Mouse (Mus musculus): ENCODE data around the gene Mfsd11. TPM values are rescaled to one million over a fixed set of nuclear protein-coding genes. Genes with fewer than 3 reads are reported as not detected.
A peak's percentile ranks its signal among the peaks of the same experiment; 100 is the strongest.
"Not testable (repeated sequence)": the region's sequence is repeated elsewhere in the genome, so short reads cannot be mapped to it uniquely, and the experiment has no call there.

Gene Mfsd11
- polyA plus RNA-seq, 1 experiment from 2014 or later: 27.9 TPM

DNA sequence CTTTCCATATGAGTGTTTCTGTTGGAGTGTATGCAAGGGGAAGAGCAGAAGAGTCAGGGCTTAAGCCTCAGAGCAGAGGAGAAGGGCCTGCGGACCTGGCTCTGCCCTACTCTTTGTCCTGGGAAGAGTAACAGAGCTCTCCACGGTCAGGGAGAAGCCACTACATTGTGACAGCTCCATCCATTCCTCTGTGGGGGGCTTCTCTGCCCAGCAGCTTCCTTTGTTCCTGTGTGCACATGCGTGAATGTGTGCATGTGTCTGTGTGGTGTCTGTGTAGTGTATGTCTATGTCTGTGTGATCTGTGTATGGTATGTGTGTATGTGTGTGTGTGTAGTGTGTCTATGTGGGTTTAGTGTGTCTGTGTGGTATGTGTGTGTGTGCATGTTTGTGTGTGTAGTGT lies 43.2 kb downstream of the Mfsd11 start:
- no peak overlapping the region for H3K4me2 ChIP-seq (ENCODE audit: low read depth, low read length, severe bottlenecking)
- H3K9me3 ChIP-seq (ENCODE audit: control insufficient read depth, low read length): no peaks in the 10 kb centered on the region; the same call in 1 of the 2 replicates
- no peaks in the 10 kb centered on the region for H3K4me1 ChIP-seq (replicated peaks; ENCODE audit: control insufficient read depth, insufficient read depth, low read length)
- H3K27me3 ChIP-seq (ENCODE audit: control insufficient read depth, insufficient read depth, low read length): no peaks in the 10 kb centered on the region
- WGBS: 51% methylated on average over 3 of the region's 3 CpGs
- H3K27ac ChIP-seq (ENCODE audit: low read depth, low read length): no peak overlapping the region
- ATAC-seq (replicated peaks; ENCODE audit: low FRiP score) (no peak), DNase-seq (ENCODE audit: low spot score) (no peak)
- no peak overlapping the region for H3K4me3 ChIP-seq (ENCODE audit: low read depth, low read length)
- H3K36me3 ChIP-seq (ENCODE audit: control insufficient read depth, insufficient read depth, low read length): no peaks in the 10 kb centered on the region
- no peak overlapping the region for H3K9ac ChIP-seq (ENCODE audit: low read length)

DNA sequence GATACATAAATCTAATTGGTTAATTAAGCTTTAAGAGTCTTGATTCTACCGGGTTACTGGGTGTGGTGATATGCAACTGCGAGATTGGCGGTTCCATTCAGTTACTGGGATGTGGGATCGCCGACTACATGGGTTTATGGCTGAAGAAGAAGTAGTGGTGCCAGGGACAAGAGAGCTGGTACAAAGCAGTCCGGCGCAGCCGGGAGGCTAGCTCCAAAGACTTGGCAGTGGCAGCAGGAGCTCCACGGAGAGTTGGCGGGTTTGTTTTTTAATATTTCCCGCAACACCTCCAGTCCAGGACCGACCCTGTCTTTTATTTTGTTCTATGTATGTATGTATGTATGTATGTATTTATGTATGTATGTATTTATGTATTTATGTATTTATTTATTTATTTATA lies 47.0 kb downstream of the Mfsd11 start:
- Histone ChIP-seq H3K27me3 (ENCODE audit: control insufficient read depth, insufficient read depth, low read length) (no peaks in the 10 kb centered on the region), H3K4me1 (replicated peaks; ENCODE audit: control insufficient read depth, insufficient read depth, low read length) (no peaks in the 10 kb centered on the region), H3K36me3 (ENCODE audit: control insufficient read depth, insufficient read depth, low read length) (no peaks in the 10 kb centered on the region), H3K9me3 (ENCODE audit: control insufficient read depth, low read length) (no peaks in the 10 kb centered on the region), H3K4me3 (ENCODE audit: low read depth, low read length) (no peak overlapping the region), H3K27ac (ENCODE audit: low read depth, low read length) (no peak overlapping the region), H3K9ac (ENCODE audit: low read length) (no peak overlapping the region), H3K4me2 (ENCODE audit: low read depth, low read length, severe bottlenecking) (no peak overlapping the region)
- DNase-seq (ENCODE audit: low spot score) (no peak), ATAC-seq (replicated peaks; ENCODE audit: low FRiP score) (no peak)
- WGBS: 92% methylated on average over 12 of the region's 12 CpGs

DNA sequence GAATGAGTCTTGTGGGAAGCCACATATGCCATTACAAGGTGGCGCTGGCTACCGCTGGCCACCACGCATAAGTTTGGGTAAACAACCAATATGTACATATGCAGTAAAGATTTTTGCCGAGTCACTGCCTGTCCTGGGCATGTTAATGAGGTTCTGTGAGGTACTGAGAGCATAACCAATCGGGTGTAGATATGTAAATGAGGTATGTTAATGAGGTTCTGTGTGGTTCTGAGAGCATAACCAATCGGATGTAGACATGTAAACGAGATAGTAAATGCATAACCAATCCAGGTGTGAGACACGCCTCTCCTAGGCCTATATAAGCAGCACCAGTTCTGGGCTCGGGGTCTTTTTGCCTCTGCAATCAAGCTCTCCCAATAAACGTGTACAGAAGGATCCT lies 50.3 kb downstream of the Mfsd11 start:
- WGBS: 91% methylated on average over 10 of the region's 10 CpGs
- H3K4me2 ChIP-seq (ENCODE audit: low read depth, low read length, severe bottlenecking); H3K9me3 ChIP-seq (ENCODE audit: control insufficient read depth, low read length); H3K36me3 ChIP-seq (ENCODE audit: control insufficient read depth, insufficient read depth, low read length); DNase-seq (ENCODE audit: low spot score); H3K4me3 ChIP-seq (ENCODE audit: low read depth, low read length); H3K4me1 ChIP-seq (replicated peaks; ENCODE audit: control insufficient read depth, insufficient read depth, low read length); ATAC-seq (replicated peaks; ENCODE audit: low FRiP score); H3K27ac ChIP-seq (ENCODE audit: low read depth, low read length); H3K9ac ChIP-seq (ENCODE audit: low read length): not testable (repeated sequence)
- H3K27me3 ChIP-seq (ENCODE audit: control insufficient read depth, insufficient read depth, low read length): peaks cover 11% of the 10 kb centered on the region; the same call in 1 of the 2 replicates

DNA sequence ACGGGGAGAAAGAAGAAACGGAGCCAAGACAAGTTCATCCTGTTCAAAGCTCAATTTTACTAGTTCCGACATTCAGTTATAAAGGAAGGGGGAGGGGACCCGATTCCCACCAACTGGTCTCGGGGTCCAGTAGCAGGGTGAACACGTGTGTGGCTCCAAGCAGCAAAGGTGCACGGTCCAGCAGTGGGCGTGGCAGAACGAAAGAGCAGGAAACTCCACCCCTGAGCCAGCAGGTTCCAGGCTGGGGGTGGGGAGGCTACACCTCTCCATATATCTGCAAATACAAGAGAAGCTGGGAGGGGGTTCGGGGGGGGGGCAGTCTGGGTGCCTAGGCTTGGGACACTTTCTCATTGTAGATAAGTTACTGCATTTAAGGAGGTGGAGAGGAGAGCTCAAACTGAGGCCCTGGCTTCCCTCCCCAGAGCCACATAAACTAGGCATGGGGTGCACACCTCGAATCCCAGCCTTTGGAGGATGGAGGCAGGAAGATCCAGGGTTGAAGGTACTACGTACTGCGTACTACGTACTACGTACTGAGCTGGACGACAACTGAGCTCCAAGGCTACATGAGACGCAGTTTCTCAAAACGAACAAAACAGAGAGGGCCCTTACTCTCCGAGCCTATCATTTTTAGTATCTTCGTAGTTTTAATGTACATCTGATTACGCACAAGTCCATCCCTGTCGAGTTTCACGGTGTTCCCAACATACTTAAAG lies 53.7 kb downstream of the Mfsd11 start:
- Histone ChIP-seq H3K27ac (ENCODE audit: low read depth, low read length) (no peak overlapping the region), H3K36me3 (ENCODE audit: control insufficient read depth, insufficient read depth, low read length) (no peaks in the 10 kb centered on the region), H3K4me3 (ENCODE audit: low read depth, low read length) (peak overlapping the region; percentile 17), H3K9ac (ENCODE audit: low read length) (no peak overlapping the region), H3K4me2 (ENCODE audit: low read depth, low read length, severe bottlenecking) (peak overlapping the region; percentile 45), H3K27me3 (ENCODE audit: control insufficient read depth, insufficient read depth, low read length) (peaks cover 11% of the 10 kb centered on the region; the same call in 1 of the 2 replicates), H3K9me3 (ENCODE audit: control insufficient read depth, low read length) (no peaks in the 10 kb centered on the region), H3K4me1 (replicated peaks; ENCODE audit: control insufficient read depth, insufficient read depth, low read length) (peaks cover 2% of the 10 kb centered on the region; the same call in 1 of the 2 replicates)
- no peak for DNase-seq (ENCODE audit: low spot score)
- WGBS: 3% methylated on average over 23 of the region's 23 CpGs
- 0 out of 2 replicates have a peak, but pooled peaks have one; percentile 42 for ATAC-seq (replicated peaks; ENCODE audit: low FRiP score)

DNA sequence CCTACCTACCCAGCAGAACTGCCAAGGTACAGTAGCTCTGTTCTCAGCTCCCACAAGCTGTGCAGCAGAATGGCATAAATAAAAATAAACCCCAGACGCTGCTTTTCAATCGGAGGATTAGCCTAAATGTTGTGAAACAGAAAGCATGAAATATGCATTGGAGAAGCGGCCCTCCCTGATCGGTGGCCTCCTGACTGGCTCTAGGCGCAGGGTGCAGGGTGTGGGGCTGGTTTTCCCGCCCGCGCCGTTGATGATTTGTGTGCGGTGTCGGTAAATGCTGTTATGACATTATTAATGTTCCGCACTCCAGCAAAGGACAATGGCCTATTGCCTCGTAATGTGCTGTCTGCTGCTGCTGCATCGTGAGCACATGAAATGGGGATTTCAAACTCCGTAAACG lies 61.3 kb downstream of the Mfsd11 start:
- Histone ChIP-seq H3K4me1 (replicated peaks; ENCODE audit: control insufficient read depth, insufficient read depth, low read length) (no peaks in the 10 kb centered on the region), H3K27me3 (ENCODE audit: control insufficient read depth, insufficient read depth, low read length) (peaks cover 11% of the 10 kb centered on the region), H3K4me2 (ENCODE audit: low read depth, low read length, severe bottlenecking) (no peak overlapping the region), H3K4me3 (ENCODE audit: low read depth, low read length) (no peak overlapping the region), H3K9me3 (ENCODE audit: control insufficient read depth, low read length) (no peaks in the 10 kb centered on the region), H3K36me3 (ENCODE audit: control insufficient read depth, insufficient read depth, low read length) (no peaks in the 10 kb centered on the region), H3K9ac (ENCODE audit: low read length) (no peak overlapping the region), H3K27ac (ENCODE audit: low read depth, low read length) (no peak overlapping the region)
- ATAC-seq (replicated peaks; ENCODE audit: low FRiP score) (no peak), DNase-seq (ENCODE audit: low spot score) (no peak)
- WGBS: 79% methylated on average over 16 of the region's 16 CpGs

DNA sequence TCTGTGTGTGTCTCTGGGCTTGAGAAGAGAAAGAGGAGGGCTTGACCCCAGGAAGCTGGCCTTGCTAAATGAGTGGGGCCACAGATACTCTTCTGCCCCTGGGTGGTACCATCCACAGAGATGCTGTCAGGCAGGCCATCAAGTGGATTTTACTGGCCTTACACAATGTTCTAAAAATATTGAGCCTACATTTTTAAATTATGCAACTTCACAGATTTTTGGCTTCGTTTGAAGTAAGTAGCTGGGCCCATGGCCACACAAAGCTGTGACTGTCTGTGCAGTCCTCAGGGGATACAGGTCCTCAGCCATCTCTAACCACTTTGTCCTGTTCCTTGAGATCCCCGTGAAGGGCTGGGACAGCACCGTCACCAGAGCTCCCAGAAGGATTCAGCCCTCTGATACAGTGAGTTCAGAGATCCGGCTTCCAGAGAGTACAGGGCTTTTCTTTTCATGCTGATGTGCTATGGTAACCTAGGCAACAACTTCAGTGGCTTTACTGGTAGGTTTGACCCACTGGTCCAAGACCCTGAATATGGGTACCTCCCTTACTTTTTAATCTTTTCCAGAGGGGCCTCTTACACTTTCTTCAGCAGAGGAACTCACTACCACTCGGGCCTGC lies 62.1 kb downstream of the Mfsd11 start:
- Histone ChIP-seq H3K4me1 (replicated peaks; ENCODE audit: control insufficient read depth, insufficient read depth, low read length) (no peaks in the 10 kb centered on the region), H3K9me3 (ENCODE audit: control insufficient read depth, low read length) (no peaks in the 10 kb centered on the region), H3K27me3 (ENCODE audit: control insufficient read depth, insufficient read depth, low read length) (peaks cover 12% of the 10 kb centered on the region), H3K4me3 (ENCODE audit: low read depth, low read length) (no peak overlapping the region), H3K4me2 (ENCODE audit: low read depth, low read length, severe bottlenecking) (no peak overlapping the region), H3K27ac (ENCODE audit: low read depth, low read length) (no peak overlapping the region), H3K9ac (ENCODE audit: low read length) (no peak overlapping the region), H3K36me3 (ENCODE audit: control insufficient read depth, insufficient read depth, low read length) (no peaks in the 10 kb centered on the region)
- DNase-seq (ENCODE audit: low spot score) (no peak), ATAC-seq (replicated peaks; ENCODE audit: low FRiP score) (no peak)
- 60% methylated on average over 5 of the region's 5 CpGs for WGBS

DNA sequence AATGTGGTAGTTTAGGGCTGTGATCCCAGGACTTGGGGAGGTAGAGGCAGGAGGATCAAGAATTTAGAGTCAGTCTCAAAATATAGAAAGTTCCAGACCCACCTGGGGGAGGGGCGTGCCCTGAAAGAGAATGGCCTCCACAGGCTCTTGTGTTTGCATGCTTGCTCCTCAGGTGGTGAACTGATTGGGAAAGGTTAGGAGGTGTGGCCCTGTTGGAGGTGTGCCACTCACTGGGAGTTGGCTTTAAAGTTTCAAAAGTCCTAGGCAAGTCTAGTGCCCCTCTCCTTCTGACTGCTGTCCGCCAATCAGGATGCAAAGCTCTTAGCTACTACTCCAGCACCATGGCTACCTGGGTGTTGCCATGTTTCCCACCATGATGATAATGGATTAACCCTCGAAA lies 63.0 kb downstream of the Mfsd11 start:
- 89% methylated on average over 3 of the region's 3 CpGs for WGBS
- H3K27me3 ChIP-seq (ENCODE audit: control insufficient read depth, insufficient read depth, low read length): peaks cover 16% of the 10 kb centered on the region
- H3K4me1 ChIP-seq (replicated peaks; ENCODE audit: control insufficient read depth, insufficient read depth, low read length): peaks cover 2% of the 10 kb centered on the region; the same call in 1 of the 2 replicates
- ATAC-seq (replicated peaks; ENCODE audit: low FRiP score) (no peak), DNase-seq (ENCODE audit: low spot score) (no peak)
- no peaks in the 10 kb centered on the region for H3K36me3 ChIP-seq (ENCODE audit: control insufficient read depth, insufficient read depth, low read length)
- no peak overlapping the region for H3K4me2 ChIP-seq (ENCODE audit: low read depth, low read length, severe bottlenecking)
- H3K27ac ChIP-seq (ENCODE audit: low read depth, low read length): no peak overlapping the region
- H3K4me3 ChIP-seq (ENCODE audit: low read depth, low read length): no peak overlapping the region
- no peak overlapping the region for H3K9ac ChIP-seq (ENCODE audit: low read length)
- H3K9me3 ChIP-seq (ENCODE audit: control insufficient read depth, low read length): no peaks in the 10 kb centered on the region

DNA sequence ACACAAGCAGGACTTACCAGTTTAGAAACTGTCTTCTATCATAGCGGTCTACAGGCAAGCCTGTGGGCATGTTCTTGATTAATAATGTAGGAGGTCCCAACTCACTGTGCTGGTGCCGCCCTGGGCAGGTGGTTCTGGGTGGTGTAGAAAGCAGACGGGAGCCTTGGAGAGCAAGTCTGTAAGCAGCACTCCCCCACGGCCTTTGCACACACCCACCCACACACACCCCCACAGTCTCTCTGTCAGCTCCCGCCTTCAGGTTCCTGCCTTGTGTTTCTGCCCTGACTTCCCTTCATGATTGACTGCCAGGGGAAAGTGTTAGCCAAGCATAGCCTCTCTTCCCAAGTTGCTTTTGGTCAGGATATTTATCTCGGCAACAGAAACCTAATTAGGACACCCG lies 65.1 kb downstream of the Mfsd11 start:
- DNase-seq (ENCODE audit: low spot score) (no peak), ATAC-seq (replicated peaks; ENCODE audit: low FRiP score) (no peak)
- Histone ChIP-seq H3K4me2 (ENCODE audit: low read depth, low read length, severe bottlenecking) (no peak overlapping the region), H3K4me1 (replicated peaks; ENCODE audit: control insufficient read depth, insufficient read depth, low read length) (peaks cover 6% of the 10 kb centered on the region; the same call in 1 of the 2 replicates), H3K9ac (ENCODE audit: low read length) (no peak overlapping the region), H3K36me3 (ENCODE audit: control insufficient read depth, insufficient read depth, low read length) (no peaks in the 10 kb centered on the region), H3K27ac (ENCODE audit: low read depth, low read length) (no peak overlapping the region), H3K27me3 (ENCODE audit: control insufficient read depth, insufficient read depth, low read length) (peaks cover 16% of the 10 kb centered on the region), H3K9me3 (ENCODE audit: control insufficient read depth, low read length) (no peaks in the 10 kb centered on the region), H3K4me3 (ENCODE audit: low read depth, low read length) (no peak overlapping the region)
- WGBS: 63% methylated on average over 7 of the region's 7 CpGs

Measured in forebrain, embryonic 11.5 days (tissue).